Mouse (Mus musculus) c-Kit-positive CD71-positive TER-119-positive erythroid progenitor cells, embryonic 14.5 days (primary cell): ENCODE measurements around the gene Ireb2.
A peak's percentile ranks its signal among the peaks of the same experiment; 100 is the strongest.
"Not testable (repeated sequence)": the region's sequence is repeated elsewhere in the genome, so short reads cannot be mapped to it uniquely, and the experiment has no call there.

Experiments used
- DNase-seq: peaks from one replicate; pipeline ENCODE4 v3.0.0-alpha.2; 2013; ENCODE audit warnings: low spot score

Ireb2 gene

GRCm38 (mm10) chr9:54863363-54864281 lies at the start of gene Ireb2:
Gene Ireb2, plus strand, starts transcription at chr9:54863789.
- peak; percentile 95 for DNase-seq

- DNase-seq: no peak
Measured at GRCm38 (mm10) chr9:54816508-54817201, 46.9 kb upstream of the Ireb2 start.

DNA sequence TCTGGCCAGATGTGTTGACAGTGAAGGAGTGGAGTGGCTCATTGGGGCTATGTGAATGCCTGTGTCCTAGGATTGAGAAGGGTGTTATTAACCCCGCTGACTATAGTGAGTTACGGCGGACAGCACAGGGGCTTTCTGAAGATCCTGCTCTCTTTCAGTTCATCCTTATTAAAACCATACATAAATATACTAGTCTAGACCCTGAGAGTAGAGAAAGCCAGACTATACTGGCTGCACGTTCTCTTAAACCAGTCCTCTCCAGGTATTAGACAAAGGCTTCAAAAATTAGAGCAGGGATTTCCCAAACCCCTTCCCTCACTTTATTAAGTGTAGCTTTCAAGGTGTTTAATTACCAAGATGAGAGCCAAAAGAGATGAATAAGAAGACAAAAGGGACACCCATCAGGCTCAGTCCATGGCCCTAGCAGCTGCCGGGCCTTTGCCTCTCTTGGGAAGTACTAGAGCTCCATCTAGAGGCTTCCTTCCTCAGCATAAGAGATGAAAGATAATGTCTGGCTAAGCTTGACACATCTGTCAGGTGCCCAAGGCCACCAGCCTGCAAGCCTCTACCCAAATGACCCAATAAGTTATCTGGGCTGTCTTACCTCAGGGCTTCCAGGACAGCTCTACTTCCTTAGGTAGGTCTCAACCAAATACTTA lies 42.0 kb upstream of the Ireb2 start:
- DNase-seq: peak; percentile 18

DNA sequence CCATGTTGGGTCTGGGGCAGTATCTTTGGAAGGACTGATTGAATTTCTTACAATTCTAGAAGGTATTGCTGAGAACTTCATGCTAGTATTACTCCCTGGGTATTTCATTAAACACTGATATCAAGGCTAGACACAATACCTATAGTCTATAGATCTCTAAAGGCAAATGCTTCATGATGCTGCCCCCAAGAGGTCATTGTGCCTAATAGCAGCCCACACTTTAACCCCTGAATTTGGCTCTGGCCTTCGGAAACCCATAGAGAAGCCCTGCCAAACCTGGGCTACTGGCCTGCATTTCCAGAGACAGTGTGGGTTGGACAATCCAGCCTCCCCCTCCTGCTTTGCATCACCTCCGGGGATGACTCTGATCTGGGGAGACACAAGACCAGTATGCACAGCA lies 33.8 kb upstream of the Ireb2 start:
- peak; percentile 8 for DNase-seq

GRCm38 (mm10) chr9:54830624-54831023 lies 33.0 kb upstream of the Ireb2 start:
- DNase-seq: peak; percentile 14

DNA sequence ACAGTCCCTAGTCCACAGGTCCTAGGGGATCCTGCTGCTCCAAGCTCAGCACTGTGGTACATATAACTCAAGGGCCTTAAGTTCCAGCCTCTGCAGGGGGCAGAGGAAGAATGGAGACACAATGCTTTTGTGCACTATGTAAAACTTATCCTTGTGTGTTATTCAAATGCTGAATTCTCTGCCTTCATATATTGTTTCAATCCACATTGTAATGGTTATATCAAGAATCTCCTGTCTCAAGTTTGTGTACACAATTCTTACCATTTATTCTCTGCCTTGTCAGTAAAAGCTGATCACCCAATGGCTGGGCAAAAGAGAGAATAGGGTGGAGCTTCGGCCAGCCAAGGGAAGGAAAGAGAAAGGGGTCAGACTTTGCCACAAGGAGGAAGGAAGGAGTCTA lies 29.8 kb upstream of the Ireb2 start:
- no peak for DNase-seq

DNA sequence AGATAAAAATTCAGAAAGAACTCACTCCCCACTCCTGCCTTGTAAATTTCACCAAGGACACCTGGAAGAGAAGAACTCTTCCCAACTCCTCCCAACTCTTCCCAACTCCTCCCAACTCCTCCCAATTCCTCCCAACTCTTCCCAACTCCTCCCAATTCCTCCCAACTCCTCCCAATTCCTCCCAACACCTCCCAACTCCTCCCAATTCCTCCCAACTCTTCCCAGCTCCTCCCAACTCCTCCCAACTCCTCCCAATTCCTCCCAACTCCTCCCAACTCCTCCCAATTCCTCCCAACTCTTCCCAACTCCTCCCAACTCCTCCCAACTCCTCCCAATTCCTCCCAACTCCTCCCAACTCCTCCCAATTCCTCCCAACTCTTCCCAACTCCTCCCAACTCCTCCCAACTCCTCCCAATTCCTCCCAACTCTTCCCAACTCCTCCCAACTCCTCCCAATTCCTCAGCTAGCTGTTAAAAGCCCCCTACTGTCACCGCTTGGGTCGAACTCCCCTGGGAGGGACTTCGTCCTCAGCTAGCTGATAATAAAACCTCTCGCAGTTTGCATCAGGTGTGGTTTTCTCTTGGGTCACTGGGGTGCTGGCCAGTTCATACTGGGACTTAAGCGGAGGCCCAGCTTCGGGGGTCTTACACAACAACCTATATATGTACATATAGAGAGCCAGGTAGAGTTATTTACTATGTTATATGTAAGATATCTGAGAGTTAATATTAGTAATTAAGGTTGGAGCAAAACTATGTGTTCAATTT lies 27.5 kb upstream of the Ireb2 start:
- not testable (repeated sequence) for DNase-seq

GRCm38 (mm10) chr9:54837835-54838234 lies 25.8 kb upstream of the Ireb2 start:
- no peak for DNase-seq

DNA sequence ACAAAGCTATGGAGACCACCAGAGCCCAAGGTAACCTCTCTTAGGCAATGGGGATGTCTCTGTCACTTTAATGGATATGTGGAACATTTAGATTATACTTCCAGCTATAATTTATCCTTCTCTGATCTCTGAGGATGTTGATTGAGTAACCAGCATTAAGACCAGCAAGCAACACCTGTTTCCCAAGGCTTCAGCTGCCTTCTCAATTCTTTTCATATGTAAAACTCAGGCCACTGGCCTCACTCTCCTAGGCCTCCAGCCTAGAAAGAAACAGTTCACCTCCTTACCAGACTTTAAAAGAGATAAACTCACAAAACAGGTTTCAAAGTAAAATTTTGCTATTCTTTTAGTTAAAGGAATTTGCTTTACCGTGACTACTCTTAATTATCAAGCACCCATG lies 23.4 kb upstream of the Ireb2 start:
- DNase-seq: no peak

GRCm38 (mm10) chr9:54842311-54842710 lies 21.3 kb upstream of the Ireb2 start:
- no peak for DNase-seq

GRCm38 (mm10) chr9:54843887-54844286 lies 19.7 kb upstream of the Ireb2 start:
- DNase-seq: no peak

- DNase-seq: no peak
Measured at GRCm38 (mm10) chr9:54844556-54845176, 18.9 kb upstream of the Ireb2 start.

DNA sequence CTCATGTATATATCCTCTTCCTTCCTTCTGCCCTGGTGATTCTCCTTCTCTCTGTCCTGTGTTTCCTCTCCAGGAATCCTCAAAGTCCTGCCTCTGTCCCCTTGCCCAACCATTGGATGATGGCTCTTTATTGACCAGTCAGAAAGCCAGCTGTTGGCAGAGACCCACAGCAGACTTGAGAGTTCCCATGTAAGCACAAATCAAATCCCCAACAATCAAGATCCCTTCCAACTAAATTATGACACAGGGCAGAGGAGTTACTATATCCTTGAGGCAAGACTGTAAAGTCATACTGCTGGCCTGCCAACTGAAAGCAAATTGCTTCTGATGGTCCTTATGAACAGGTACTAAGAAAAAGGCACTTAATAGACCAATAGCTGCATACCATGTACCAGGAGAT lies 15.4 kb upstream of the Ireb2 start:
- DNase-seq: no peak

DNA sequence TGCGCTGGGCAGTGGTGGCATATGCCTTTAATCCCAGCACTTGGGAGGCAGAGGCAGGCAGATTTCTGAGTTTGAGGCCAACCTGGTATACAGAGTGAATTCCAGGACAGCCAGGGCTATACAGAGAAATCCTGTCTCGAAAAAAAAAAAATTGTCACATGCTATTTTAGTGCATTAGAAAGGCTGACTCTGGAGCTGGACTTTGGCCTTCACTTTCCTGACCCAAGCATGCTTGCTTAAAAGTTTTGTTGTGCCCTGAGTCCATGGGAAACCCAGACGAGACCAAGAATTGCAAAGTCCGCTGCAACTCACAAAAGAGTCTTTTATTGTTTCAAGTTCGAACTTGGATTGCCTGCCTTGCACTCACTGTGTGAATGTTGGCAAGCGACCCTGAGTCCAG lies 10.6 kb upstream of the Ireb2 start:
- DNase-seq: not testable (repeated sequence)

- no peak for DNase-seq
Measured at GRCm38 (mm10) chr9:54853619-54854018, 10.0 kb upstream of the Ireb2 start.

DNA sequence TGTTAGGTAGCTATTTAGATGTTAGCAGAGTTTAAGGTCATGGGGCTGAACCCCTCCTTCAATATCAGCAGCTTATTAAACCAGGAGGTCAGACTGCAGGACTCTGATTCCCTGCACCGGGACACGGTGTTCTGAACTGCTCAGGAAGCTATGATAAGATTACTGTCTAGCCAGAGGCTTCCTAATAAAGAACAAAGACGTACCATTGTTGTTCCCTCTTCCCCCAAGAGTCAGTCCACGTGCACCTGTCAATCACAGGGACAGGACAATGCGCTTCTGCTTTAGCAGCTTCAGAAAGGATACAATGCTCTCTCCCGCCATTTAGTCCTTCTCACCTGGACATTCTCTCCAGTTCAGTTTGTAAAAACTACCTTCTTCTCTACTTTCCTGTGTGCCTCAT lies 8.0 kb upstream of the Ireb2 start:
- DNase-seq: no peak

DNA sequence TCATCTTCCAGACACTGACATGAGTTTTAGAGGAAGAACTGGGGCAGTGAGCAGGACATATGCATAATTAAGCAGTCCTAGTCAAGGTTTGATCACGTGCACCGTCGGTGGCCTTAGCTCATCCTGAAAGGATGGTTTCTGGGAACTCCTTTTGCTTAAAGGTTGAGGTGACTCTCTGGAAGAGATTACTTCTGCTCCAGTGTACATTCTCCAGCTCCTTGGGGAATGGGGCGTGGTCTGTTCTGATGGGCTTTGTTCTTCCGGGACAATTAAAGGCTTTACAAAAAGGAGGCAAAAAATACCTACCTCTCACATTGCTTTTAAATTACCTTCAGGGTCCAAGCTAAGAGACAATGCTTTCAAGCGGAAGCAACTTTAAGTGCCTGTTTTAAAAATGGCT lies 7.5 kb upstream of the Ireb2 start:
- no peak for DNase-seq

GRCm38 (mm10) chr9:54857474-54857873 lies 6.1 kb upstream of the Ireb2 start:
- no peak for DNase-seq

DNA sequence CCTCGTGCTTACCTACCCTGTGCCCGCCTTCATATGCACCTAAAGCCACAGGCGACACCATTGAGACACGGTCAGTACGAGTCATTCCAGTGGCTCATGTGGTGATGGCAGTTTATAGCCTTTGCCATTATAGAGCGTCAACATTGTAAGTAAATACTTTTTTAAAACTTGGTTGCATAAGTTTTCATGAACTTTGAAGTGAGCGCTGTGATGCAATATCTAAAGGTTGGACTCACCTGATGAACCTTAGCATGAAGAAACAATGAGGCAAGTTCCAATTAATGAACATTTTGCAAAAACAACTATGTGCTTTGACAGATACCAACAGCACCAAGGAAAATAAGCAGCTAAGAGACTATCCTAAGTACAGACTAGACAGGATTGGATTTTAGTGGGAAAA lies 3.1 kb upstream of the Ireb2 start:
- DNase-seq: no peak

DNA sequence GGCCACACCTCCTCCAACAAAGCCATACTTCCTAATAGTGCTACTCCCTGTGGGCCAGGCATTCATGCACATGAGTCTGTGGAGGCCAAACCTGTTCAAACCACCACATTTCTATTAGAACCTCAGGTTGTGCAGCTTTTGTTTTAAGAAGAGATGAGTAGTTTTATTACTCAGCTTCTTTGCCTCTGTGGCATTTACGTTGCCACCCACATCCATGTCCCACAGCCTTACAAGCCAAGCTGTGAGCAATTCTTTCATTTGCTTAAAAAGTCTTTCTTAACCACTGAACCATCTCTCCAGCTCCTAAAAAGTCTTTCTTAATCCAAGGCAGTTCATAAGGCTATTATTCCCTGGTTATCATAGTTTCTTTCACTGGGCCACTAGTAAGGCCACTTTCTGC lies 15.2 kb downstream of the Ireb2 start:
- no peak for DNase-seq

- no peak for DNase-seq
Measured at GRCm38 (mm10) chr9:54892111-54892510, 28.5 kb downstream of the Ireb2 start.

GRCm38 (mm10) chr9:54897097-54897496 lies 33.5 kb downstream of the Ireb2 start:
- DNase-seq: no peak
